Mouse (Mus musculus) spleen, adult 2 months (tissue): ENCODE measurements around the gene Atg4b.

Source experiments
- CTCF ChIP-seq: fragments of 200-500 bp; IDR thresholded peaks from 2 replicates; pipeline ENCODE4 v1.5.1; 2011; ENCODE audit warnings: mild to moderate bottlenecking, inconsistent platforms; ENCODE audit not compliant: insufficient read depth, insufficient read length, insufficient replicate concordance; ENCODE audit errors: extremely low read depth
- POLR2A ChIP-seq: fragments of 200-500 bp; IDR thresholded peaks from 2 replicates; pipeline ENCODE4 v1.6.1; 2011; ENCODE audit warnings: low read depth, low read length, inconsistent platforms

DNA sequence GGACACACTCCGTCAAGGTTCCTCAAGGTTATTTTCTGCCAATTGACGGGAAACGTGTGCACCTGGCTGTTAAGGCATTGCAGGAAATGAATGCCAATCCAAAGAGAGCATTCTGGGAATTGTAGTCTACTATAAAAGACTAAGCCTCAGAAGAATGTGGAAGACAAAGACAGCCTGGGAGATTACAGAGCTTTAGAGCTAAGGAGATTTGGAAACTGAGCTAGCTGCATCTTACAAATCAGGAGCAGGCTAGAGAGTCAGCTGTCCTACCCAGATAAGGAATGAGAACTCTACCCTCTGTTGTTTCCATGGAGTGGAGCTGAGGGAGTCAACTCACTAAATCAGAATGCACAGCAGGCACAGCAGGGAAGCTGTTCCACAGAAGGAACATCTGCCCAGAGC lies 19.4 kb upstream of the Atg4b start:
- TF ChIP-seq POLR2A (no peak), CTCF (no peak)
